In the genomic region with DNA sequence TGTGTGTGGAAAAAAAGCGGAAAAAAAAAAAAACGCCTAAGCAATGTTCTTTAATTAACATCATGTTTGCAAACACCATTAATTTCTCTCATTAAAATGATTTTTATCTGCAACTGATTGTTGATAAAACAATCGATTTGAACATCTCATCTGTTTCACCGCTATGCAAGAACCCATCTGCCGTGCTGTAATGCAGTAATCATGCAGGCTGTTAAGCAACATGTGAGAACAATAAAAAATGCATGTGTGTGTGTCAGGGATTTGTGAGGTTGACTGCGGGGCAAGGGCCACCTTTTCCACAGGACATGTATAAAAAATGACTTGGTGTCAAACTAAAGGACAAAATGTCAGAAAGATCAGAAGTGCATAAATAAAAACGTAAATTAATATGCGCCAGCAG, we compare ENCODE assay signal across 20 mouse cellular contexts.
A peak's percentile ranks its signal among the peaks of the same experiment; 100 is the strongest.
DNase-seq lines count a peak whose midpoint lies in the region; ATAC-seq and TF ChIP-seq lines count a peak whose summit lies in the region.
"Had no signal": no experiment of that assay in that cellular context is flagged by ENCODE, and none has a peak within 500 bp of the region (broad histone marks: within the 10 kb centered on the region; RNA-seq: fewer than 3 reads in every experiment).

No protein-coding gene starts in this region.

- no peak overlapping the region for H3K27ac ChIP-seq in embryonic facial prominence, embryonic 14.5 days (replicated peaks; ENCODE audit: low read depth, low read length)
- no peak overlapping the region for H3K27ac ChIP-seq in embryonic facial prominence, embryonic 10.5 days (replicated peaks)
- H3K27ac ChIP-seq in hindbrain, postnatal 0 days = no peak overlapping the region
- peak overlapping the region; percentile 58; the same call in 1 of the 2 replicates for H3K27ac ChIP-seq in midbrain, embryonic 12.5 days (replicated peaks)
- H3K27ac ChIP-seq: embryonic facial prominence, embryonic 12.5 days; kidney, embryonic 15.5 days; limb, embryonic 15.5 days; stomach, postnatal 0 days had no signal

- no peaks in the 10 kb centered on the region for H3K36me3 ChIP-seq in embryonic facial prominence, embryonic 14.5 days (ENCODE audit: control insufficient read depth, insufficient read depth, low read length)
- H3K36me3 ChIP-seq in embryonic facial prominence, embryonic 10.5 days (replicated peaks) = no peaks in the 10 kb centered on the region
- no peaks in the 10 kb centered on the region for H3K36me3 ChIP-seq in hindbrain, postnatal 0 days (ENCODE audit: insufficient read depth, low read length)
- no peaks in the 10 kb centered on the region for H3K36me3 ChIP-seq in midbrain, embryonic 12.5 days
- H3K36me3 ChIP-seq: embryonic facial prominence, embryonic 12.5 days; kidney, embryonic 15.5 days; limb, embryonic 15.5 days had no signal

- TF ChIP-seq POLR2A in brain, embryonic 14.5 days (IDR thresholded peaks at IDR 0.05; ENCODE audit: borderline replicate concordance, extremely low read depth, insufficient read depth, insufficient read length, poor library complexity, severe bottlenecking) = no peak

- H3K27me3 ChIP-seq in embryonic facial prominence, embryonic 14.5 days (replicated peaks; ENCODE audit: control insufficient read depth, insufficient read depth, low read length) = no peaks in the 10 kb centered on the region
- H3K27me3 ChIP-seq in embryonic facial prominence, embryonic 10.5 days (replicated peaks; ENCODE audit: low read depth, poor library complexity, severe bottlenecking) = no peaks in the 10 kb centered on the region
- H3K27me3 ChIP-seq in hindbrain, postnatal 0 days (ENCODE audit: insufficient read depth, low read length) = no peaks in the 10 kb centered on the region
- H3K27me3 ChIP-seq in midbrain, embryonic 12.5 days = no peaks in the 10 kb centered on the region
- H3K27me3 ChIP-seq: kidney, embryonic 15.5 days; limb, embryonic 15.5 days had no signal

- no peak overlapping the region for H3K4me3 ChIP-seq in embryonic facial prominence, embryonic 14.5 days (ENCODE audit: low read depth, low read length)
- H3K4me3 ChIP-seq in embryonic facial prominence, embryonic 10.5 days = no peak overlapping the region
- H3K4me3 ChIP-seq in hindbrain, postnatal 0 days (ENCODE audit: low read length) = no peak overlapping the region
- no peak overlapping the region for H3K4me3 ChIP-seq in midbrain, embryonic 12.5 days
- H3K4me3 ChIP-seq: embryonic facial prominence, embryonic 12.5 days; kidney, embryonic 15.5 days; limb, embryonic 15.5 days had no signal

- DNase-seq in embryonic facial prominence, embryonic 14.5 days (ENCODE audit: low spot score) = peak; percentile 33
- no peak for DNase-seq in embryonic facial prominence, embryonic 10.5 days (ENCODE audit: low spot score)
- DNase-seq in brain, embryonic 14.5 days (ENCODE audit: low read depth) = peak; percentile 82
- peak; percentile 24 for DNase-seq in hindbrain, postnatal 0 days (ENCODE audit: low spot score)
- DNase-seq in heart, adult 8-10 months (ENCODE audit: low spot score) = no peak
- no peak for DNase-seq in ovary, postnatal 10 days (ENCODE audit: low spot score)
- no peak for DNase-seq in right cerebral cortex, postnatal 10 days (ENCODE audit: low spot score in 2 of 2)
- DNase-seq: cerebellum, adult 9-10 months; gastrocnemius, postnatal 25 days; heart, postnatal 36 days; lung, adult 18-20 months; spleen, adult 18-20 months; thymus, postnatal 4 days had no signal

- no peaks in the 10 kb centered on the region for H3K9me3 ChIP-seq in embryonic facial prominence, embryonic 14.5 days (ENCODE audit: control insufficient read depth, low read length)
- H3K9me3 ChIP-seq in embryonic facial prominence, embryonic 10.5 days = no peaks in the 10 kb centered on the region
- no peaks in the 10 kb centered on the region for H3K9me3 ChIP-seq in hindbrain, postnatal 0 days (ENCODE audit: low read length)
- H3K9me3 ChIP-seq in midbrain, embryonic 12.5 days = no peaks in the 10 kb centered on the region
- H3K9me3 ChIP-seq: embryonic facial prominence, embryonic 12.5 days; kidney, embryonic 15.5 days; limb, embryonic 15.5 days had no signal

- no peak overlapping the region for H3K9ac ChIP-seq in embryonic facial prominence, embryonic 14.5 days (ENCODE audit: low read depth, low read length)
- peak overlapping the region; percentile 28; the same call in 1 of the 2 replicates for H3K9ac ChIP-seq in hindbrain, postnatal 0 days (replicated peaks; ENCODE audit: low read length)
- no peak overlapping the region for H3K9ac ChIP-seq in midbrain, embryonic 12.5 days (replicated peaks)
- H3K9ac ChIP-seq: embryonic facial prominence, embryonic 12.5 days; kidney, embryonic 15.5 days; limb, embryonic 15.5 days had no signal

- TF ChIP-seq CTCF in brain, embryonic 14.5 days (IDR thresholded peaks at IDR 0.05; ENCODE audit: borderline replicate concordance, extremely low read depth, insufficient read depth, insufficient read length) = no peak
- no peak for TF ChIP-seq CTCF in hindbrain, postnatal 0 days (IDR thresholded peaks at IDR 0.05; ENCODE audit: low read depth)

- no peaks in the 10 kb centered on the region for H3K4me1 ChIP-seq in embryonic facial prominence, embryonic 14.5 days (ENCODE audit: control insufficient read depth, insufficient read depth, low read length)
- H3K4me1 ChIP-seq in embryonic facial prominence, embryonic 10.5 days = peaks cover 25% of the 10 kb centered on the region
- no peaks in the 10 kb centered on the region for H3K4me1 ChIP-seq in hindbrain, postnatal 0 days (ENCODE audit: insufficient read depth, low read length)
- peaks cover 22% of the 10 kb centered on the region for H3K4me1 ChIP-seq in midbrain, embryonic 12.5 days

- 52% methylated on average over 8 of the region's 8 CpGs for WGBS in embryonic facial prominence, embryonic 14.5 days
- 64% methylated on average over 8 of the region's 8 CpGs for WGBS in embryonic facial prominence, embryonic 10.5 days
- 37% methylated on average over 8 of the region's 8 CpGs for WGBS in hindbrain, postnatal 0 days
- 38% methylated on average over 8 of the region's 8 CpGs for WGBS in midbrain, embryonic 12.5 days

- H3K4me2 ChIP-seq in embryonic facial prominence, embryonic 14.5 days (ENCODE audit: low read depth, low read length) = no peak overlapping the region
- peak overlapping the region; percentile 52 for H3K4me2 ChIP-seq in hindbrain, postnatal 0 days (ENCODE audit: low read depth, low read length)
- H3K4me2 ChIP-seq in midbrain, embryonic 12.5 days (replicated peaks) = 0 out of 2 replicates have a peak overlapping the region, but pooled peaks have one; percentile 2
- H3K4me2 ChIP-seq: heart, embryonic 11.5 days; kidney, embryonic 15.5 days; limb, embryonic 15.5 days had no signal

- no peak for ATAC-seq in embryonic facial prominence, embryonic 14.5 days (ENCODE audit: low read depth)
- ATAC-seq in hindbrain, postnatal 0 days = no peak
- no peak for ATAC-seq in midbrain, embryonic 12.5 days (ENCODE audit: low FRiP score, low read depth)
- ATAC-seq: Patski had no signal

Comparison
In these comparisons a context has a peak if more than half of its experiments do, and no peak if none do; other contexts are left out.
1. DNase-seq: peak in embryonic facial prominence, embryonic 14.5 days (single experiment), brain, embryonic 14.5 days (single experiment) and hindbrain, postnatal 0 days (single experiment); none in embryonic facial prominence, embryonic 10.5 days (single experiment), heart, adult 8-10 months (single experiment), ovary, postnatal 10 days (single experiment) and right cerebral cortex, postnatal 10 days (0 of 2).